Mouse (Mus musculus): ENCODE results near the gene Olfr583.

Olfr583 gene

GRCm38 (mm10) chr7:103051000-103051399 lies at the start of gene Olfr583:
Gene Olfr583 (plus strand): TSS chr7:103051300.
- CTCF ChIA-PET, result no interaction called here

DNA sequence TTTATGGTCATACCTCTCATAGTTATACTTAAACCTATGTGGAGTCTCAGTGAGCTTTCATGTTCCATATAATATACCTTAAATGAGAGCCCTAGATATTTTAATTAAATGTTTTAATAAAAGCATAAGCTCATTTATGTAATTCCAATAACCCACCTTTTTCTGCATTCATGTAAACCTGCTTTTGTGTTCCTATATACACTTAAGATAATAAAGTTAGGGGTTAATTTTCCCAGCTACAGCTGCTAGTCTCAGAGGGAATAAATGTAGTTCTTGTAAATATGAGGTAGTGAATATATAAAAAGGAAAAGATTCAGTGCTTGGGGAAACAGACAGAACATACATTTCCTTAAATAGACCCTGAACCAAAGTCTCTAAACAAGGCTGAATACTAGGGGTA lies 13.4 kb upstream of the Olfr583 start, which contains the start of gene Olfr582:
Gene Olfr582, plus strand, starts transcription at position 301 of the 400 bp plus-strand sequence.
- CTCF ChIA-PET, result no interaction called here

DNA sequence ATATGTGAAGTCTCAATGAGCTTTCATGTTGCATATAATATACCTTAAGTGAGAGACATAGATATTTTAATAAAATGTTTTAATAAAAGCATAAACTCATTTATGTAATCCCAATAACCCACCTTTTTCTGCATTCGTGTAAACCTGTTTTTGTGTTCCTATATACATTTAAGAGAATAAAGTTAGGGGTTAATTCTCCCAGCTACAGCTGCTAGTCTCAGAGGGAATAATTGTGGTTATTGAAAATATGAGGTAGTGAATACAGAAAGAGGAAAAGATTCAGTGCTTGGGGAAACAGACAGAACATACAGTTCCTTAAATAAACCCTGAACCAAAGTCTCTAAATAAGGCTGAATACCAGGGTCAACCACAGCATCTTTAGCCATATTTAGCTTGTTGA lies 30.5 kb downstream of the Olfr583 start, which contains the start of gene Olfr584:
Gene Olfr584, plus strand, starts transcription at position 301 of the 400 bp plus-strand sequence.
- CTCF ChIA-PET, result no interaction called here

DNA sequence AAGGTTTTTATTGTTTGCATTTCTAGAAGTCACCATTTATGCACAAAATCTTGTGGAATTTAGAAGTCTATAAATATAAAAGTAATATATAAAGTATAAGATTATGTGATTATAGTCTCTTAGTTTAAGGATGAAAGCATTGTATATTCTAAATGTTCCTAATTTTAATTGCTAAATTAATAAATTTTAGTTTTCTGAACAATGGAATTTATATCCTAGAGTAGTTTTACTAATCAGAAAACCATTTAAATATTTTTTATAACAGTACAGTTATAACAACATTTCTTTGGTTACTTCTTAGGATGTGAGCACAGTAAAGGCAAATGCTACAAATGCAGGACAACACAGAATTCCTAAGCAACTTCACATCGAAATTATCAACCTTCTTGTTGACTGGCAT lies 46.3 kb downstream of the Olfr583 start, which contains the start of gene Olfr585:
Gene Olfr585, plus strand, starts transcription at position 301 of the 400 bp plus-strand sequence.
- CTCF ChIA-PET, result no interaction called here

All from spleen, embryonic (tissue).